Mouse (Mus musculus): ENCODE data around the gene Slc17a1. TPM values are rescaled to one million over a fixed set of nuclear protein-coding genes. Genes with fewer than 3 reads are reported as not detected.

Gene Slc17a1
- total RNA-seq, 2 experiments from 2014 or later, result 0.67 to 1.5 TPM

GRCm38 (mm10) chr13:23889011-23889605 is 21.6 kb downstream of the Slc17a1 start:
- DNase-seq, result no peak

DNA sequence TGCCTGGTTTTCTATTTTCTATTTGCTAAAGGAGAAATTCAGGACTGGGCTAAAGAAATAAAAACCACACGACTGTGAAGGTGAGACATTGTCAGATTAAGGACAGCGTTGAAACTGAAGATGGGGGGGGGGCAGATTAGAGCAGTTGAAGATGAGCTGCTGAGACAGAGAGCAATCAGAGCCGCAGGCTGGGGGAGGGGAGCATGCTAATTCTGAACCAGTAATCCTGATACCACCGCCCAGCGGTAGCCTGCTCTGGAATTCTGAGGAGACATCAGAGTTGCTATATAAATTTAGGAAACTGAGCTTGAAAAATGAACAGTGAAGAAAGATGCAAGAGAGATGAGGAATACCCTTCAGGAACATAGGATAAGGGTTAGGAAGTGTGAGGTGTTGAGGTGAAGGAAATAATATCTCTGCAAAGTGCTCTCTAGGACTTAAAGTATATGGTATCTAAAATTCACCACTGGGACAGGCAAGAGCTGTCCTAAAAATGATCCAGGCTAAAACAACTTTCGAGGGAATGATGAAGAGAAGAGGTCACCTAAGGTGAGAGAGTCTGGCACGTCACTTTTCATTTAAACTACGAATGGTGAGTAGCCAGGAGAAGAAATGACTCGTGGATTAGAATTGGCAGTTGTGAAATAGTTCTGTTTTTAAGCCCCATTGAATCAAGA is 25.2 kb downstream of the Slc17a1 start:
- DNase-seq, result no peak

DNA sequence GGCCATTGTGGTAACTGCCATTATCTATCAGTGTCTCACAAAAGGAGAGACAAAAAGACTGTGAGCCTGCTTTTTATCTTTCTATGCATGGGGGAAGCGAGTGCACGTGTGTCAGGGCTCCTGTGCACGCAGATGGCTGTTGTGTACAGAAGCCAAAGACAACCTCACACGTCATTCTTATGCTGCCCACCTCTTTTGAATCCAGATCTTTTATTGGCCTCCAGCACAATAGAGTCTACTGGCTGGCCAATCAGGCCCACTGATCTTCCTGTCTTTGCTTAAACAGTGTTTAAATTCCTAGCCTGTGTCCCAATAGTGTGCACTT is 25.7 kb downstream of the Slc17a1 start:
- no peak for DNase-seq

DNA sequence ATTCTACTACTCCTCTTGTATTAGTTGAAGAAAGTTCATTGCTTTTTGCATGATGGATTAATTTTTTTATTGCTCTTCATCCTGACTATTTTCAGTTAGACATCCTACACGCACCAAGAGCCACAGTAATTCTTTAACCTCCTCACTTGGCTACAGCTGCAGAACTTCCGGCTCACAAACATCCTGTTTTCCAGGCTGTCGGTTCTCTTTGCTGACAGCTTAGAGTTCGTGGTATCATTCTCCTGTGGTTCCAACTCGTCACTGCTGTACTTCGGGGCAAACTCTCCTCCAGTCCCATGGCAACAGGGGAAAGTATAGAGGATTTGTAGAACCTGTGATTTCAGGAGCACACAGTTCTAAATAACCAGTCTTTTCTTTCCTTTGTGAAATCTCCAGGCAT is 30.7 kb downstream of the Slc17a1 start:
- DNase-seq, result no peak

DNA sequence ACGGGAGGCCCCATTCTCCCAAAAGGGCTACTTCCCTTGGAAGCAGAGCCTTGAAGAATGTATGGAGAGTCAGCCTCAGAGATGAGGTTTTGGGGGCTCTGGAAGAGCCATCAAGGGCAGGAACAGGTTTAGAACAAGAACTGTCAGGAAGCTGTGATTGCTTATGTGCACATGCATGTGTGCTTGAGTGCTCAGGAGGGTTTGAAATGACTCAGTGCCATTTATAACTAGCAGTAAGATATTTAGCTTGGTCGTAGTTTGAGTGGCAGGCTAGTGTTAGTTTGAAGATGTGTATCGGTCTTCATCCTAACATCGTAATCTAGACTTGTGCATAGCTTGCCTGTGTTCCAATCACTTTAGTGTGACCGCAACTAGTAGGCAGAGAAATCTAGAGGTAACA is 39.4 kb downstream of the Slc17a1 start:
- no peak for DNase-seq

DNA sequence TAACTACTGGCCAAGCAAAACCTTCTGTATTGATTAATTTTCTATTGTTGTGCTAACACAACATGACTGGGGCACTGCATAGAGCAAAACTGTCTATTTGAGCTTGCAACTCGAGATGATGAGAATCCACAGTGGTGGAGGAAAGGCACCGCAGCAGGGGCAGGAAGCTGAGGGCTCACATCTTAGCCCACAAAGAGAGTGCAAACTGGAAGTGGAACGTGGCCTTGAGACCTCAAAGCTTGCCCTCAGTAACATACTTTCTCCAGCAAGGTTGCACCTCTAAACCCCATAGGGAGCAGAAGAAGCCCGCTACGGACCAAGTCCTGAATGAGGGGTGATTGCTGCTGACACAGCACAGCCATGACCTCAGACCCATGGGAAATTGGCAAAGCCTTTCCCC is 42.6 kb downstream of the Slc17a1 start:
- no peak for DNase-seq

GRCm38 (mm10) chr13:23911335-23911734 is 43.8 kb downstream of the Slc17a1 start:
- DNase-seq, result no peak

DNA sequence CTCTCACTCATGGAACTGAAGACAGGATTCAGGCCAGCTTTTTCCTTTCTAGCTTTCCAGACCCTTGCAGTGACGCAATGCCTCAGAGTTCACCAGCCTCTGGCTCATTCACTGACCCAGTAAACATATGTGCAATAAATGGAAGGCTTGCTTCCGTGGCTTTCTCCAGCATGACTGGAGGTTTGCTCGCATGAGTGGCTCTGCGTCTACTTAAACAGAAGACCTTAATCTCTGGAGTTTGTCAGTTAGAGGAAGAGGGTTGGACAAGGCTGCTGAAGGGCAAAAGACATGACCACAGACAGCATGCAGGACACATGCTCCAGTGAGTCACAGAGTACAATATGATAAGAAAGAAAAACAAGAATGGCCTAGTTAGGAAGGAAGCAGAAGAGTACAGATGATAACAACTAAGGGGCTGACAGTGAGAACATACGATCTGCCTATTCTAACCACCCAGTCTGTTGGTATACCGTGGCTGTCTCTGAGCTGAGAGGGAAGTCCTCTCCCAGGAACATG is 46.3 kb downstream of the Slc17a1 start:
- peak; percentile 15 for DNase-seq

DNA sequence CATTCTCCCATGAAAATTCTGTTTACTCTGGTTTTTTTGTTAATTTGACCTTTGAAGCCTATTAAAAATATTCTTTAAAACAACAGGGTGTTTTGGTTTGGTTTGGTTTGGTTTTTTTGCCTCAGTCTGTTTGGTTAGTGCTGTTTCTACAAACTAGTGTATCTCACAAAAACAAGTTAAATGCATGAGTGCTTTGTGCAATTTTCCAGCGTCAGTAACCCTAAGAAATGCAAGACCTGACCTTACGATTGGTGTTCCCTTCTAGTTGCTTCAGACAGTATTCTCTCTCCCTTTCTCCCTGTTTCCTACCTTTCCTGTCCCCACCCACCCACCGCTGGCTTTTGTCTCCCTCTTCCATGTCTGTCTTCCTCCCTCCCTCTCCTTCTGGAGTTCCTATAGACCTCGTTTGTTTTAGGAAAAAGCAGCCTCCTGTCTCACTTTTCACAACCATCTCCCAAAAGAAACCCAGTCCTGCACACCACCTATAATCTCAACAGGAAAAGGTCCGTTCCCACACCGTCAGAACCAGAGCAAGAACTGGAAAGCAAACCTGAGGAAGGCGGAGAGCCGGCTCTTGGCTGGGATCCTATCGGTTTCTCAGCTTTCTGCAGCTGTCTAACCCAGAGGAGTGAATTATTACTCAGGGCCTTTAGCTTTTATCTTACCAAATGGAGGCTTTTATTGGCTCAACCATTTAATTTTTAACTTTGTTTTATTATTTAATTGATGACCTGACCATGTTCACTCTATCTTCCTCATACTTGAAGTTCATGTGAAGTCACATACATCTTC is 47.0 kb downstream of the Slc17a1 start, which contains the start of gene Slc17a4:
TSS of gene Slc17a4 (minus strand) at position 634 of the 792 bp plus-strand sequence.
- peak; percentile 24 for DNase-seq

- peak; percentile 41 for DNase-seq
Measured at GRCm38 (mm10) chr13:23916132-23916531, 48.6 kb downstream of the Slc17a1 start.

- no peak for DNase-seq
Measured at GRCm38 (mm10) chr13:23917674-23918073, 50.1 kb downstream of the Slc17a1 start.

DNA sequence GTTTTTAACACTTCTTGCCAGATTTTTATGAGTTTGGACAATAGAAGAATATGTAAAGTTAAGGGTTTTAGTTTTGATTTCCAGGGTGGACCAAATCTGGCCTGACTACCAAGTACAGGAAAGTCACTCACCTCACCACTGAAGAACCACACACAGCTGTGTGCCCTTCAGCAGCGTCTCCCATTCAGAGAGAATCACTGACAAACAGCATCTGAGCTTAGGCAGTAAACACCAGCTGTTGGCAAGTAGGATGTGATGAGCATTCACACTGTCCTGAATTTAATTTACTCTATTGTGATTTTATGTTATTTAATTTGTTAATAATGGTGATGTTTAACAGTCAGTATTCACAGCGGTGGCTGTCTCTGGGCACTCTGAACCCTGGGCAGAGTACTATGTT is 58.2 kb downstream of the Slc17a1 start:
- no peak for DNase-seq

GRCm38 (mm10) chr13:23928637-23929036 is 61.1 kb downstream of the Slc17a1 start:
- peak; percentile 18 for DNase-seq

DNA sequence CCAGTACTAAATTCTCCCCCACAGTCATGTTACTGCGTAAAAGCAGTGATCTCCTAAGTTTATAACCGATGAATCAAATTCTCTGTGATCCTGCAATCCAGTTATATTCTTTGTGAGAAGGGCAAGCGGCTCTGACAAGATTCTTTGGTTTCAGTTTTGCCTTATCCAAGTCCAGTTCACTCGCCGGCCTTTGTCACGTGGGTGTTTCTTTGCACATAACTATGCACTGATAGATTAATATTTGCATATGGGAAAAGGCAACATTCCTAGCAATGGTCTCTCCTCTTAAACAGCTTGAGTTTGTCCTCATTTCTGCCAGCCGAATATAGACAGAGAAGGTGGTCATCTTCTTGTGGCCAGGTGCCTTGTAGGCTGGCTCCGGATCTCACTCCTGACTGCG is 62.9 kb downstream of the Slc17a1 start:
- DNase-seq, result no peak

DNA sequence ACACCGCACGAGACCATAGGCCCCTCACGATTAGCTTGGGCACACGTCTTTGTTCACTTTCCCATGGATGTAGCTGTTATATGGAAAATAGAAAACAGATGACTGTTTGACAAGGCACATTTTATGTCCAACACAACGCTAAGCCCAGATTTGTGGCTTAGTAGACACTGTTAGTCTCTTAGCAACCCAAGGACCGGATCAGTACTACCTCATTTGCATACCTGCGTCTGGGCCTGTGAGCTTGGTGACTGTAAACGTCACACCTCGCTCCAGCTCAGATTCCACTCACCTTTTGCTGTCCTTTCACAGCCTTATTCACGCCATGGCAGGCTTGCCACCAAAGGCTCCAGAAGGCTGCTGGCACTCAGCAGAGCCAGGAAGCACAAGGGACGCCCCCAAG is 63.4 kb downstream of the Slc17a1 start:
- no peak for DNase-seq

GRCm38 (mm10) chr13:23933421-23934210 is 66.1 kb downstream of the Slc17a1 start, which contains the start of gene Hist1h2ba:
Hist1h2ba (minus strand) TSS chr13:23934156.
- DNase-seq, result no peak

- no peak for DNase-seq
Measured at GRCm38 (mm10) chr13:23934211-23934520, 66.6 kb downstream of the Slc17a1 start, which contains the start of gene Hist1h2aa. Hist1h2aa (plus strand) TSS chr13:23934462.

- DNase-seq, result peak; percentile 73
Measured at GRCm38 (mm10) chr13:23938699-23939098, 71.1 kb downstream of the Slc17a1 start.

- no peak for DNase-seq
Measured at GRCm38 (mm10) chr13:23940291-23940690, 72.7 kb downstream of the Slc17a1 start.

- no peak for DNase-seq
Measured at GRCm38 (mm10) chr13:23942861-23943260, 75.3 kb downstream of the Slc17a1 start.

All from adrenal gland, postnatal 10 days (tissue).